Mouse (Mus musculus) thymus, adult 2 months (tissue): Measurements from ENCODE around the gene Tmem191c. TPM values are rescaled to one million over a fixed set of nuclear protein-coding genes. Genes with fewer than 3 reads are reported as not detected.
A peak's percentile ranks its signal among the peaks of the same experiment; 100 is the strongest.

ENCODE experiments used
- DNase-seq: peaks from one replicate; pipeline ENCODE4 v3.0.0; 2021
- H3K27ac ChIP-seq: fragments of 200-500 bp; 2 replicates; pipeline ENCODE4 v1.5.1; 2012; ENCODE audit warnings: low read length, control low read depth; ENCODE audit not compliant: control insufficient read depth, insufficient read depth
- H3K27me3 ChIP-seq: fragments of 200-500 bp; 2 replicates; pipeline ENCODE4 v1.6.1; 2012; ENCODE audit warnings: mild to moderate bottlenecking, low read length, moderate library complexity, mixed read lengths; ENCODE audit not compliant: control insufficient read depth, insufficient read depth
- H3K36me3 ChIP-seq: fragments of 200-500 bp; 2 replicates; pipeline ENCODE4 v1.6.1; 2012; ENCODE audit warnings: mild to moderate bottlenecking, low read length, moderate library complexity; ENCODE audit not compliant: control insufficient read depth, insufficient read depth
- H3K4me1 ChIP-seq: fragments of 200-500 bp; replicated peaks from 2 replicates; pipeline ENCODE4 v1.6.1; 2012; ENCODE audit warnings: low read length; ENCODE audit not compliant: control insufficient read depth, insufficient read depth
- H3K4me3 ChIP-seq: fragments of 200-500 bp; 2 replicates; pipeline ENCODE4 v1.5.1; 2012; ENCODE audit warnings: mild to moderate bottlenecking, low read length, control low read depth, moderate library complexity; ENCODE audit not compliant: control insufficient read depth, insufficient read depth
- CTCF ChIP-seq: fragments of 200-500 bp; IDR thresholded peaks from 2 replicates; pipeline ENCODE4 v1.5.1; 2012; ENCODE audit warnings: mild to moderate bottlenecking, control low read depth, low read length, moderate library complexity, borderline replicate concordance; ENCODE audit not compliant: control insufficient read depth, poor library complexity, insufficient read depth; ENCODE audit errors: extremely low read depth
- POLR2A ChIP-seq: fragments of 200-500 bp; IDR thresholded peaks from 2 replicates; pipeline ENCODE4 v1.6.1; 2012; ENCODE audit warnings: mild to moderate bottlenecking, low read length, control low read depth, moderate library complexity; ENCODE audit not compliant: control insufficient read depth, poor library complexity, insufficient read depth; ENCODE audit errors: extremely low read depth
- WGBS: fragments of 180-500 bp; shearing (Covaris S2); methylation state at CpG from one replicate; pipeline ENCODE4 v1.1.7; 2018; 5-methylcytosine and 5-hydroxymethylcytosine counted together
- polyA plus RNA-seq: library from polyadenylated mRNA; depleted of rRNA; stranded (reverse); fragments of >200 nt; gene quantifications from 2 replicates; pipeline ENCODE4 v1.2.3, GENCODE M21; 2012

The Tmem191c gene
- polyA plus RNA-seq, 1 experiment, result 72.6 TPM

GRCm38 (mm10) chr16:17257359-17257821 lies 18.5 kb upstream of the Tmem191c start:
- TF ChIP-seq POLR2A, result no peak
- TF ChIP-seq CTCF, result no peak
- H3K27ac ChIP-seq, result no peak overlapping the region
- H3K4me3 ChIP-seq, result no peak overlapping the region
- 91% methylated on average over 9 of the region's 9 CpGs for WGBS
- no peak for DNase-seq
- 0 out of 2 replicates have a peak, but pooled peaks cover 2% of the 10 kb centered on the region for H3K4me1 ChIP-seq
- peaks cover 8% of the 10 kb centered on the region for H3K36me3 ChIP-seq
- no peaks in the 10 kb centered on the region for H3K27me3 ChIP-seq

- Histone ChIP-seq H3K4me3 (no peak overlapping the region), H3K27ac (no peak overlapping the region), H3K36me3 (peaks cover 8% of the 10 kb centered on the region), H3K27me3 (no peaks in the 10 kb centered on the region), H3K4me1 (no peaks in the 10 kb centered on the region)
- no peak for DNase-seq
- 85% methylated on average over 12 of the region's 12 CpGs for WGBS
- TF ChIP-seq CTCF, result no peak
- no peak for TF ChIP-seq POLR2A
Observed at GRCm38 (mm10) chr16:17258917-17259316, 17.0 kb upstream of the Tmem191c start.

GRCm38 (mm10) chr16:17261341-17261740 lies 14.5 kb upstream of the Tmem191c start:
- TF ChIP-seq POLR2A, result no peak
- no peak for TF ChIP-seq CTCF
- 95% methylated on average over 1 of the region's 1 CpGs for WGBS
- Histone ChIP-seq H3K27ac (no peak overlapping the region), H3K4me1 (0 out of 2 replicates have a peak, but pooled peaks cover under 1% of the 10 kb centered on the region), H3K27me3 (no peaks in the 10 kb centered on the region), H3K4me3 (no peak overlapping the region), H3K36me3 (peaks cover 8% of the 10 kb centered on the region)
- no peak for DNase-seq

- no peak for TF ChIP-seq CTCF
- no peak for TF ChIP-seq POLR2A
- Histone ChIP-seq H3K36me3 (no peaks in the 10 kb centered on the region), H3K27me3 (no peaks in the 10 kb centered on the region), H3K4me3 (no peak overlapping the region), H3K27ac (no peak overlapping the region), H3K4me1 (peaks cover 5% of the 10 kb centered on the region; the same call in 1 of the 2 replicates)
- WGBS, result 83% methylated on average over 3 of the region's 3 CpGs
- no peak for DNase-seq
Observed at GRCm38 (mm10) chr16:17266113-17266512, 9.8 kb upstream of the Tmem191c start.

- Histone ChIP-seq H3K4me1 (peaks cover 5% of the 10 kb centered on the region; the same call in 1 of the 2 replicates), H3K4me3 (no peak overlapping the region), H3K27ac (no peak overlapping the region), H3K36me3 (no peaks in the 10 kb centered on the region), H3K27me3 (no peaks in the 10 kb centered on the region)
- 85% methylated on average over 5 of the region's 5 CpGs for WGBS
- TF ChIP-seq POLR2A, result no peak
- TF ChIP-seq CTCF, result no peak
- no peak for DNase-seq
Observed at GRCm38 (mm10) chr16:17267937-17268336, 7.9 kb upstream of the Tmem191c start.

GRCm38 (mm10) chr16:17269872-17270271 lies 6.0 kb upstream of the Tmem191c start:
- Histone ChIP-seq H3K27ac (no peak overlapping the region), H3K4me1 (peaks cover 5% of the 10 kb centered on the region; the same call in 1 of the 2 replicates), H3K36me3 (no peaks in the 10 kb centered on the region), H3K4me3 (no peak overlapping the region), H3K27me3 (no peaks in the 10 kb centered on the region)
- DNase-seq, result no peak
- no peak for TF ChIP-seq POLR2A
- TF ChIP-seq CTCF, result no peak
- WGBS, result 91% methylated on average over 5 of the region's 5 CpGs

- Histone ChIP-seq H3K36me3 (no peaks in the 10 kb centered on the region), H3K27me3 (no peaks in the 10 kb centered on the region), H3K27ac (no peak overlapping the region), H3K4me3 (no peak overlapping the region), H3K4me1 (peaks cover 5% of the 10 kb centered on the region; the same call in 1 of the 2 replicates)
- 80% methylated on average over 4 of the region's 4 CpGs for WGBS
- DNase-seq, result peak; percentile 52
- no peak for TF ChIP-seq POLR2A
- TF ChIP-seq CTCF, result no peak
Observed at GRCm38 (mm10) chr16:17271124-17271523, 4.8 kb upstream of the Tmem191c start.
